Mouse (Mus musculus) forebrain, embryonic 12.5 days (tissue): ENCODE measurements around the gene Smoc1. TPM values are rescaled to one million over a fixed set of nuclear protein-coding genes. Genes with fewer than 3 reads are reported as not detected.

Source experiments
- ATAC-seq: fragments of 200-750 bp; cut with Nextera tagmentation; 2 replicates; pipeline ENCODE4 v1.8.0; 2017; ENCODE audit warnings: moderate TSS enrichment; ENCODE audit not compliant: low FRiP score
- H3K27ac ChIP-seq: fragments of 300-500 bp; sonication (generic); 2 replicates; pipeline ENCODE4 v1.5.1; 2016; ENCODE audit warnings: mild to moderate bottlenecking
- H3K27me3 ChIP-seq: fragments of 300-500 bp; sonication (generic); 2 replicates; pipeline ENCODE4 v1.6.1; 2016; ENCODE audit warnings: mild to moderate bottlenecking
- H3K36me3 ChIP-seq: fragments of 300-500 bp; sonication (generic); replicated peaks from 2 replicates; pipeline ENCODE4 v1.6.1; 2016; ENCODE audit warnings: mild to moderate bottlenecking
- H3K4me1 ChIP-seq: fragments of 300-500 bp; sonication (generic); 2 replicates; pipeline ENCODE4 v1.6.1; 2016
- H3K4me2 ChIP-seq: fragments of 300-500 bp; sonication (generic); 2 replicates; pipeline ENCODE4 v1.6.1; 2016; ENCODE audit warnings: mild to moderate bottlenecking, moderate library complexity
- H3K4me3 ChIP-seq: fragments of 300-500 bp; sonication (generic); replicated peaks from 2 replicates; pipeline ENCODE4 v1.5.1; 2016; ENCODE audit warnings: mild to moderate bottlenecking
- H3K9ac ChIP-seq: fragments of 300-500 bp; sonication (generic); 2 replicates; pipeline ENCODE4 v1.6.1; 2016; ENCODE audit warnings: mild to moderate bottlenecking
- H3K9me3 ChIP-seq: fragments of 300-500 bp; sonication (generic); 2 replicates; pipeline ENCODE4 v1.6.1; 2016
- WGBS: fragments of 180-500 bp; shearing (Covaris S2); methylation state at CpG from one replicate; pipeline ENCODE4 v1.1.7; 2016; 5-methylcytosine and 5-hydroxymethylcytosine counted together
- polyA plus RNA-seq: library from polyadenylated mRNA; unstranded; fragments of >200 nt; fragmentation: Nextera tagmentation; extraction: Ambion mirVana; gene quantifications from 2 replicates; pipeline ENCODE4 v1.2.1, GENCODE M21; 2016

Gene Smoc1
- polyA plus RNA-seq, 1 experiment from 2014 or later = 7.3 TPM

- Histone ChIP-seq H3K27me3 (no peaks in the 10 kb centered on the region), H3K9me3 (no peaks in the 10 kb centered on the region), H3K9ac (no peak overlapping the region), H3K4me2 (no peak overlapping the region), H3K4me1 (no peaks in the 10 kb centered on the region; the same call in 1 of the 2 replicates), H3K27ac (no peak overlapping the region), H3K4me3 (no peak overlapping the region), H3K36me3 (no peaks in the 10 kb centered on the region)
- no peak for ATAC-seq
- 86% methylated on average over 3 of the region's 3 CpGs for WGBS
Observed at GRCm38 (mm10) chr12:81092641-81093040, 66.0 kb downstream of the Smoc1 start.

GRCm38 (mm10) chr12:81093211-81093610 lies 66.6 kb downstream of the Smoc1 start:
- no peaks in the 10 kb centered on the region; the same call in 1 of the 2 replicates for H3K4me1 ChIP-seq
- no peaks in the 10 kb centered on the region for H3K36me3 ChIP-seq
- H3K9ac ChIP-seq = no peak overlapping the region
- H3K27ac ChIP-seq = no peak overlapping the region
- H3K4me3 ChIP-seq = no peak overlapping the region
- no peaks in the 10 kb centered on the region for H3K27me3 ChIP-seq
- WGBS = 72% methylated on average over 7 of the region's 7 CpGs
- no peak overlapping the region for H3K4me2 ChIP-seq
- no peaks in the 10 kb centered on the region for H3K9me3 ChIP-seq
- ATAC-seq = no peak

GRCm38 (mm10) chr12:81094766-81095405 lies 68.3 kb downstream of the Smoc1 start:
- H3K4me3 ChIP-seq = no peak overlapping the region
- H3K27me3 ChIP-seq = no peaks in the 10 kb centered on the region
- peaks cover under 1% of the 10 kb centered on the region; the same call in 1 of the 2 replicates for H3K4me1 ChIP-seq
- H3K4me2 ChIP-seq = no peak overlapping the region
- H3K27ac ChIP-seq = no peak overlapping the region
- H3K9me3 ChIP-seq = no peaks in the 10 kb centered on the region
- 75% methylated on average over 11 of the region's 11 CpGs for WGBS
- ATAC-seq = no peak
- H3K9ac ChIP-seq = no peak overlapping the region
- no peaks in the 10 kb centered on the region for H3K36me3 ChIP-seq

DNA sequence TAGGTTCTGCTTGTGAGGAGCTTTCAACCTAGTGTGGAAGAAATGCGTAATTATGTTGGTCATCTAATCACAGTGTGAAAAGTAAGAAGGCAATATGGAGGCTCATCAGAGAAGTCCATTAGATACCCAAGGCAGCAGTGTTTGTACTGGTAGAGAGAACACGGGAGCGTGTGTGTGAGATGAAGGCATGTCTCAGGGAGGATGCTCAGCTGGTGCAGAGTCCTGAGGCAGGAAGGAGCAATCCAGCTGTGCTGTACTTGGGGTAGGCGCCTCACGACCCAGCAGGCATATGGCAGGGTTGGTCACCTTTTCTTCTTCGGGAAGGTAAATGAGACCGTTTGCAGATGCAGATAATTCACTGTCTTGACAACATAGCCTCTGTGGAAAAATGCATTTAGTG lies 70.7 kb downstream of the Smoc1 start:
- H3K4me3 ChIP-seq = no peak overlapping the region
- ATAC-seq = 0 out of 2 replicates have a peak, but pooled peaks have one; percentile 46
- WGBS = 70% methylated on average over 7 of the region's 7 CpGs

DNA sequence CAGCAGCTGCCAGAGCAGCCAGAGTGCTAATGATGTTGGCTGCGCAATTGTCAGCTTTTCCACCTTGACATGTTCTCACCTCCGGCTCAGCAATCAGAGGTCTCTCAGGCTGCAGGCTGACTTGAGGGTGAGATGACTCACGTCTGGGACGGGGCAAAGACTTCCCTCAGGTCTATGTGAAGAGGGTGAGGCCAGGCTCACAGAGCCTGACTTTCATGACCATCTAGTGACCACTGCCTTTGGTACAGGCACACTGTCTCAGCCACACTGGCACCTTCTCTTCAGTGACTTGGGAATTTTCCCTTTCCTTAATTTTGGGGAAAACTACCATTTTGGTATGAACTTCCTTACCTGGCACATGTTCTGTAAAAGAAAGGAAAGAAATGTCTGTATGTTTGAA lies 71.1 kb downstream of the Smoc1 start:
- Histone ChIP-seq H3K4me2 (no peak overlapping the region), H3K9me3 (no peaks in the 10 kb centered on the region), H3K4me1 (peaks cover 4% of the 10 kb centered on the region; the same call in 1 of the 2 replicates)

More for the DNA sequence above, 70.7 kb downstream of the Smoc1 start:
- Histone ChIP-seq H3K27me3 (no peaks in the 10 kb centered on the region), H3K36me3 (no peaks in the 10 kb centered on the region), H3K9ac (no peak overlapping the region), H3K4me2 (no peak overlapping the region), H3K27ac (no peak overlapping the region), H3K9me3 (no peaks in the 10 kb centered on the region), H3K4me1 (peaks cover 4% of the 10 kb centered on the region; the same call in 1 of the 2 replicates)

GRCm38 (mm10) chr12:81099161-81099560 lies 72.6 kb downstream of the Smoc1 start:
- WGBS = 85% methylated on average over 5 of the region's 5 CpGs
- H3K4me3 ChIP-seq = no peak overlapping the region
- no peak overlapping the region for H3K4me2 ChIP-seq
- H3K9me3 ChIP-seq = no peaks in the 10 kb centered on the region
- no peaks in the 10 kb centered on the region for H3K27me3 ChIP-seq
- no peak for ATAC-seq
- H3K4me1 ChIP-seq = peaks cover 4% of the 10 kb centered on the region; the same call in 1 of the 2 replicates
- H3K9ac ChIP-seq = no peak overlapping the region
- H3K27ac ChIP-seq = no peak overlapping the region
- no peaks in the 10 kb centered on the region for H3K36me3 ChIP-seq

More for the DNA sequence above, 71.1 kb downstream of the Smoc1 start:
- Histone ChIP-seq H3K4me3 (no peak overlapping the region), H3K27me3 (no peaks in the 10 kb centered on the region), H3K36me3 (no peaks in the 10 kb centered on the region), H3K9ac (no peak overlapping the region), H3K27ac (no peak overlapping the region)
- ATAC-seq = no peak
- WGBS = 67% methylated on average over 4 of the region's 4 CpGs

- 89% methylated on average over 7 of the region's 7 CpGs for WGBS
- no peak for ATAC-seq
Observed at GRCm38 (mm10) chr12:81101691-81102090, 75.1 kb downstream of the Smoc1 start.

DNA sequence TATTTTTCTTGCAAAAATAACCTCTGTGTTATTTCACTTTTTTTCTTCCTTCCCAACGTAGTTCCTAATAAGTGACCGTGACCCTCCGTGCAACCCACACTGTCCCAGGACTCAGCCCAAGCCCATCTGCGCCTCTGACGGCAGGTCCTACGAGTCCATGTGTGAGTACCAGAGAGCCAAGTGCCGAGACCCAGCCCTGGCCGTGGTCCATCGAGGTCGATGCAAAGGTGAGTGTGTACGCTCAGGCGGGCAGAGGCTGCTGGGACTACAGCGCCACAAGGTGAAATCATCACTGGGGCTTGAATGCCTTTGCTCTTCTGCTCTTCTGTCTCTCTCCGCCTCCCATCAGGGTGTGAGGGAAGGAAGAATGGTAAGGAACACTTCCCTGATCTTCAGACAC lies 77.9 kb downstream of the Smoc1 start:
- Histone ChIP-seq H3K36me3 (no peaks in the 10 kb centered on the region), H3K4me3 (no peak overlapping the region), H3K27ac (no peak overlapping the region), H3K27me3 (no peaks in the 10 kb centered on the region), H3K9me3 (no peaks in the 10 kb centered on the region), H3K9ac (no peak overlapping the region), H3K4me1 (peaks cover 17% of the 10 kb centered on the region; the same call in 1 of the 2 replicates), H3K4me2 (no peak overlapping the region)
- 92% methylated on average over 14 of the region's 14 CpGs for WGBS
- ATAC-seq = no peak

More at GRCm38 (mm10) chr12:81101691-81102090, 75.1 kb downstream of the Smoc1 start:
- Histone ChIP-seq H3K4me3 (no peak overlapping the region), H3K27ac (no peak overlapping the region), H3K27me3 (no peaks in the 10 kb centered on the region), H3K9ac (no peak overlapping the region), H3K4me1 (peaks cover 4% of the 10 kb centered on the region; the same call in 1 of the 2 replicates), H3K4me2 (no peak overlapping the region), H3K36me3 (no peaks in the 10 kb centered on the region), H3K9me3 (no peaks in the 10 kb centered on the region)

- ATAC-seq = no peak
- Histone ChIP-seq H3K9ac (no peak overlapping the region), H3K27me3 (no peaks in the 10 kb centered on the region), H3K9me3 (no peaks in the 10 kb centered on the region), H3K4me1 (peaks cover 14% of the 10 kb centered on the region; the same call in 1 of the 2 replicates), H3K27ac (no peak overlapping the region), H3K4me2 (no peak overlapping the region), H3K4me3 (no peak overlapping the region), H3K36me3 (no peaks in the 10 kb centered on the region)
- 90% methylated on average over 12 of the region's 12 CpGs for whole genome bisulfite sequencing
Observed at GRCm38 (mm10) chr12:81105721-81106633, 79.4 kb downstream of the Smoc1 start.

DNA sequence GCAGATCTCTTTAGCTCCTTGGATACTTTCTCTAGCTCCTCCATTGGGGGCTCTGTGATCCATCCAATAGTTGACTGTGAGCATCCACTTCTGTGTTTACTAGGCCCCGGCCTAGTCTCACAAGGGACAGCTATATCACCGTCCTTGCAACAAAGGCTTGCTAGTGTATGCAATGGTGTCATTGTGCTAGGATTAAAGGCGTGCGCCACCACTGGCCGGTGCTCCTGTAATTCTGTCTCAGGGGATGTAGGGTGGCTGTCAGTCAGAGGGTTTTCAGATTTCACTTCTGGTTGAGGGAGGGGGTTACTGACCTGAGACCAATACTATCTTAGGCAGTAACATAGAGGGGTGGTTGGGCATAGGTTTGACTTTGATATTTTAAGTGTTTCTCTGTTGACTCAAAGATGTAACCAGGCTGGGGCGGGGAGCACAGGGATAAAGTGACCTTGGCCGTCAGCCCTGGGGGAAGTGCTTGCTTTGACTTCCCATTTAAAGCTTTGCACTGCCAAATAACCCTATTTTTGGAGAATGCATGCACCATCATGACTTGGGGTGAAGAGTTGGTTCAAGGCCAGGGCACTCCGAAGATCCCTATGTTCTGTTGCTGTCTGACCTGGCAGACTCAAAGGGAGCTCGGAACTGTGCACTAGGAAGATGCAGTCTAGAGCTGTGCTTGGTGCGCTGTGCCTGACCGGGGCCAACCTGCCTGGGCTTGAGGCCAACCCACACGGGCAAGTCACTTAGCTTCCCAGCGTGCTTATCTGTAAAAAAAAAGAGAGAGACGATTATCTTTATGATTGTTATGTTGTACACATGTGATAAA lies 80.9 kb downstream of the Smoc1 start:
- 84% methylated on average over 14 of the region's 14 CpGs for WGBS

DNA sequence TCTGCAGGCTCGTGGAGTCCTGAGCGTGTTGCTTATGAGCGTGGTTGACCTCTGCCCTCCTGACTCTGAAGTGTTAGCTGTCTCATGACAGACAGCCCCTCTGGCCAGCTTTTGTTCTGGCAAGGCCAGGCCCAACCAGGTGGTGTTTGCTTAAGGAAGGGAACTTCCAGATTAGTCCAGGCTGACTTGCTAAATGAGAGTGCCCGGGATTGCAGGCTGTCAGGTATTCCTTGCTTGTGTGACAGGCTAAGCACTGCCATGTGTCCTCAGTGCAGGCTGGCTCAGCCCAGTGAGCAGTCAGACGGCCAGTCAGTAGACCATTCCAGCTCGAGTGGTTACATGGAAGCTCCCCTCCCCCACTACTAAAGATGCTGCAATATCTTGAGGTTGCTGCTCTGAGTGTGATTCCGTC lies 82.0 kb downstream of the Smoc1 start:
- Histone ChIP-seq H3K9me3 (no peaks in the 10 kb centered on the region), H3K4me3 (no peak overlapping the region), H3K27me3 (no peaks in the 10 kb centered on the region), H3K36me3 (no peaks in the 10 kb centered on the region), H3K4me2 (no peak overlapping the region), H3K4me1 (peaks cover 14% of the 10 kb centered on the region; the same call in 1 of the 2 replicates), H3K27ac (no peak overlapping the region), H3K9ac (no peak overlapping the region)
- WGBS = 29% methylated on average over 7 of the region's 7 CpGs
- no peak for ATAC-seq

More for the DNA sequence above, 80.9 kb downstream of the Smoc1 start:
- H3K27ac ChIP-seq = no peak overlapping the region
- ATAC-seq = no peak
- H3K9ac ChIP-seq = no peak overlapping the region
- no peaks in the 10 kb centered on the region for H3K36me3 ChIP-seq
- no peak overlapping the region for H3K4me3 ChIP-seq
- no peak overlapping the region for H3K4me2 ChIP-seq
- no peaks in the 10 kb centered on the region for H3K9me3 ChIP-seq
- no peaks in the 10 kb centered on the region for H3K27me3 ChIP-seq
- peaks cover 14% of the 10 kb centered on the region; the same call in 1 of the 2 replicates for H3K4me1 ChIP-seq

- H3K9me3 ChIP-seq = no peaks in the 10 kb centered on the region
- no peak for ATAC-seq
- H3K4me3 ChIP-seq = no peak overlapping the region
- no peaks in the 10 kb centered on the region for H3K27me3 ChIP-seq
- 89% methylated on average over 3 of the region's 3 CpGs for WGBS
- H3K4me2 ChIP-seq = no peak overlapping the region
- H3K4me1 ChIP-seq = peaks cover 14% of the 10 kb centered on the region; the same call in 1 of the 2 replicates
- no peak overlapping the region for H3K9ac ChIP-seq
- no peaks in the 10 kb centered on the region for H3K36me3 ChIP-seq
- no peak overlapping the region for H3K27ac ChIP-seq
Observed at GRCm38 (mm10) chr12:81110006-81110405, 83.4 kb downstream of the Smoc1 start.
